Mouse (Mus musculus) erythroid progenitor cell, adult 5-6 weeks (primary cell): ENCODE measurements at regions not wholly inside any gene's neighbourhood (a gene's known extent, or its start where the extent isn't known, plus 50 kb on each side); places are given as distances from the start of the nearest gene placed in this dataset.

Experiments
- ATAC-seq: replicated peaks from 2 replicates; pipeline ENCODE4 v1.8.0; 2016; ENCODE audit warnings: moderate number of reproducible peaks, mild to moderate bottlenecking, moderate TSS enrichment, inconsistent platforms; ENCODE audit not compliant: poor library complexity, low FRiP score, severe bottlenecking

GRCm38 (mm10) chr4:89508103-89508763 is 171.0 kb upstream of the Dmrta1 start:
- ATAC-seq: no peak

GRCm38 (mm10) chr4:89505368-89505819 is 173.8 kb upstream of the Dmrta1 start:
- no peak for ATAC-seq

GRCm38 (mm10) chr4:89500232-89500631 is 179.0 kb upstream of the Dmrta1 start:
- no peak for ATAC-seq

GRCm38 (mm10) chr4:89490947-89491346 is 180.1 kb upstream of the Cdkn2b start:
- no peak for ATAC-seq

GRCm38 (mm10) chr4:89487416-89488165 is 176.8 kb upstream of the Cdkn2b start:
- ATAC-seq: no peak

GRCm38 (mm10) chr4:89486963-89487362 is 176.1 kb upstream of the Cdkn2b start:
- ATAC-seq: peak; percentile 66; the same call in 1 of the 2 replicates

GRCm38 (mm10) chr4:89485981-89486531 is 175.2 kb upstream of the Cdkn2b start:
- ATAC-seq: peak; percentile 77

GRCm38 (mm10) chr4:89478646-89479237 is 167.9 kb upstream of the Cdkn2b start:
- ATAC-seq: no peak

GRCm38 (mm10) chr4:89475848-89476247 is 165.0 kb upstream of the Cdkn2b start:
- ATAC-seq: no peak

- ATAC-seq: peak; percentile 73; the same call in 1 of the 2 replicates
Observed at GRCm38 (mm10) chr4:89474836-89475541, 164.2 kb upstream of the Cdkn2b start.

- ATAC-seq: peak; percentile 61; the same call in 1 of the 2 replicates
Observed at GRCm38 (mm10) chr4:89471426-89471825, 160.6 kb upstream of the Cdkn2b start.

GRCm38 (mm10) chr4:89470756-89471155 is 159.9 kb upstream of the Cdkn2b start:
- ATAC-seq: no peak

- no peak for ATAC-seq
Observed at GRCm38 (mm10) chr4:89469883-89470282, 159.0 kb upstream of the Cdkn2b start.

- no peak for ATAC-seq
Observed at GRCm38 (mm10) chr4:89469406-89469805, 158.6 kb upstream of the Cdkn2b start.

- no peak for ATAC-seq
Observed at GRCm38 (mm10) chr4:89466766-89467165, 155.9 kb upstream of the Cdkn2b start.

- ATAC-seq: no peak
Observed at GRCm38 (mm10) chr4:89463121-89463520, 152.3 kb upstream of the Cdkn2b start.

- ATAC-seq: no peak
Observed at GRCm38 (mm10) chr4:89460170-89460762, 149.4 kb upstream of the Cdkn2b start.

- ATAC-seq: no peak
Observed at GRCm38 (mm10) chr4:89459346-89459666, 148.5 kb upstream of the Cdkn2b start.

- ATAC-seq: no peak
Observed at GRCm38 (mm10) chr4:89458628-89459345, 147.9 kb upstream of the Cdkn2b start.
